Mouse (Mus musculus) mature B cell (primary cell): Measurements from ENCODE around the gene Isoc2b.
"Not testable (repeated sequence)": the region's sequence is repeated elsewhere in the genome, so short reads cannot be mapped to it uniquely, and the experiment has no call there.

Experiments used
- in situ Hi-C: fragments of 300-500 bp; cut with MboI; formaldehyde crosslinking; loops from 2 replicates; pipeline ENCODE4 v1.14.3; 2019

The Isoc2b gene

DNA sequence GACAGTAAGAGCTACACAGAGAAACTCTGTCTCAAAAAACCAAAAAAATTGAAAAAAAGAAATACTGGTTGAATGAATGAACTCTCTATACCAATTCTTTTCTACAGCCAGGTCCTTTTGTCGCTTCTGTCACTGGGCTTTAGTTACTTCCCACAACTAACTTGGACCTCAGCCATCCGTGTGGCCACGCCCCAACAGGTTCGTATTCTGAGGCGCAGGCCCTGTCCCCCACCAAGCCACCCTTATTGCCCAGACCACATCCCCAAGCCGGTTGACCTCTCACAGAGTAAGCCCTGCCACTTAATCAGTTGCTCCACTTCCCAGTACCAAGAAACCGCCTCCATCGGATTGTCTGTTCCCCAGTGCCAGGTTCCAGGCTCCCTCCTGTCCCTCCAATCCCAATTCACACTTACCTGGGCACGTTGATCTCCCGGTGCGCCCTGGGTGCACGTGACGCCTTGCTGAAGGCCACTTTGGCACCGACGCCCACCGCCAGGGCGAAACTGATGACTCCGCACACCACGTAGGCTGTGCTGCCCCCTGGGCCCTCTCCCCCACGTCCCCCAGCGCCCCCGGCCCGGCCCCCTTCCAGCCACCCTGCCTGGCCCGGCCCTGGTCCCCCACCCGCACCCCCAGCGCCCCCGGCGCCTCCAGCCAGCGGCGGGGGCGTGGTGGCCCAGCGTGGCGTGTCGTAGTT is 34.3 kb downstream of the Isoc2b start:
- in situ Hi-C loops, result no loop called here

DNA sequence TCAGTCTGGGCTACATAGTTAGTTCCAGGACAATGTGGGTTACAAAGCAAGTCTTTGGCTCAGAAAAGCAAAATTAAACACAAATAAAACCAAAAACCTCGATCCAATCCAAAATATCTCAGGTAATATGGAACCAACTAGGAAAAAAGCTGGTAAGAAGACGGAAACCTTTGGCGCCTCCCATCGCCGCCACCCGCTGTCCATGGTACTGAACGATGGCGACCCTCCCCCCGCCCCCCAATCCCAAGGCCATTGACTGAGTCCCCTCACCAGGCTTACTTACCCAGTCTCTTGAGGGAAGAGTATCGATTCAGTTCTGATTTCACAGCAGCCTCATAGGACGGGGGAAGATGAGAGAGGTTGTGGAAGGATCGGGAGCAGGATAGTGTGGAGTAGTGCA is 39.6 kb downstream of the Isoc2b start:
- in situ Hi-C loops, result no loop called here

DNA sequence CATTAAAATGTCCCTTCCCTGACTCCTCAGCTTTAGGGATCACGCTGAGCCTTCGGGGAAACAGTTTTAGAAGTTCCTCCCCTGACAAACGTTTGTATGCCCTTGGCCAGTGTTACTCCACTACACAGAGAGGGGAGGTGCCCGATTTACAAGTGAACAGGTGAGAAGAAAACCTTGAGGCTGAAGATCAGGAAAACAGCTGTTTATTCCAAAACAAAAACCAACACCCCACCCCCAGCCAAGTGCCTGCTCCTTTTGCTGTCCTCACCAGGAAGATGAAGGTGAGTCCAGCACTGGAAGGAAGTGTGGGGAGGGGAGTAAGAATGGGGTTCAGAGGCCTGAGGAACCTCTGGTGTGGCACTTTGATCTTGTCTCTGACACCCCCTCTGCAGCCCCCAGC is 44.7 kb downstream of the Isoc2b start:
- in situ Hi-C loops, result no loop called here

DNA sequence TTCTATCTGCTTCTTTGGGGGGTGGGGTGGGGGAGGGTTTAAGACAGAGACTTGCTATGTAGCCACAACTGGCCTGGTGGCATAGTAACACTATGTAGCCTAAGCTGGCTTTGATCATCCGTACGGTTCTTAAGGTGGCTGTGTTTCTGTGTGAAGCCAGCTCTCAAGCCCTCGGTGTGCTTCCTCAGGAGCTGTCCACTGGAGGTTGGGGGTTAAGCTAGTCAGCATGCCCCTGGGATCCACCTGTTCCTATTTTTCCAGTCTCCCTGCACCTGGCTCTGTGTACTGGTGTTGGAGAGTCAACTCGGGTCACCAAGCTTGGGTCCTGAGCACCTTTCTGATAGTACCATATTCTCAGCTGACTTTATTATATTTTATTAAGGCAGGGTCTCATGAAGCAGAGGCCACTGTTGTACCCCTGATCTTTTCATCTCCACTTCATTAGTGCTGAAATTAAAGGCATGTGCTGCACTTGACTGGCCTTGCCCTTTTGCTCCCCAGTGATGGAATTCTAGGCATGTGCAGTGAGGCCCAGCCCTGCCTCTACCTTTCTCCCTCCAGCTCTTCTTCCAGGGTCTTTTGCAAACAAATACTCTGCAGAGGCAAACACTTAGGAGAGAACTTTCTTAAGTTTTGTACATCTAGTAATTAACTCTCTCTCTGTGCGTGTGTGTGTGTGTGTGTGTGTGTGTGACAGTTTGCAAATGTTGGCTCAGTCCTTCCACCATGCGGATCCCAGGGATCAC is 47.7 kb downstream of the Isoc2b start:
- in situ Hi-C loops, result no loop called here

DNA sequence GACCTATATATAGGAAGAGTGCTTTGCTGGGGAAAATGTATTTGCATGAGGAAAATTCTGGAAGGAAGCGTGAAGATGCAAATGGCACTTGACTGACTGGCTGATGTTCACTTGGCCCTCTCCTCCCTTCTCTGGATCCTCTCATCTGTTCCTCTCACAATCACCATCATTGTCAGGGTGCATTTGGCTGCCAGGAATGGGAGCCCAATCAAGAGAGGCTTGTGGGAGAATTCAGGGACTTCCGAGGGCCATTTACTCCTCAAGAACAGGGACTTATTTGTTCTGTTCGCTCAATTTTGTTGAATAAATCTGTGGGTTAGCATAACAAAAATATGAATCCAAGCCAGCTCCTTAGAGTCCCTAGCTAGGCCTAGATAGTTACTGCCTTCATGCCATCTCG is 48.4 kb downstream of the Isoc2b start:
- in situ Hi-C loops, result no loop called here

DNA sequence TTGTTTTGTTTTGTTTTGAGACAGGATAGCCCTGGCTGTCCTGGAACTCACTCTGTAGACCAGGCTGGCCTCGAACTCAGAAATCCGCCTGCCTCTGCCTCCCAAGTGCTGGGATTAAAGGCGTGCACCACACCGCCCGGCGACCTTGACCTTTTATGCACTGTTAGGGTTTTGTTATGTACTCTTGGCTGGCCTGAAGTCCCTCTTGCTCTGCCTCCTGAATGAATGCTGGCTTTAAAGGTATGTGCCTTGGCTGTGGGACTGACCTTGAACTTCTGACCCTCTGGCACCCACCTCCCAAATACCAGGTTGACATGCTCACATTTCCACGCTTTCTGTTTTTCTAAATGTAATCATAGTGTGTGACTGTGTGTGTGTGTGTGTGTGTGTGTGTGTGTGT is 49.1 kb downstream of the Isoc2b start:
- in situ Hi-C loops, result not testable (repeated sequence)

DNA sequence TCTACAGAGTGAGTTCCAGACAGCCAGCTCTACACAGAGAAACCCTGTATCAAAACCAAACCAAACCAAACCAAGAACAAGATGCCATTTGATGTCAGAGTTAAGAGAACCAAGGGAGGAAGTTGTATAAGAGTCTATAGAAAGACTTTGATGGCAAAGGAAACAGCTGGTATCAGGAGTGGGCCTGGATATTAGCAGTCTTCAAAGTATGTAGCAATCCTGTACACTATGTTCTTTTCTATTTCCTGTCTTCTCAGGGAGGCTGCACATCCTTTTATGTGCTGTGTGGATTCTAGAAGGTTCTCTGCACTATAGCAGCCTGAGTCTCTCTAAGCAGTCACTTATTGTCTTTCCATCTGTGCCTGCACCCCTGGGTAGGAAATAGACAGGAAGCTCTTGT is 53.5 kb downstream of the Isoc2b start:
- in situ Hi-C loops, result no loop called here

DNA sequence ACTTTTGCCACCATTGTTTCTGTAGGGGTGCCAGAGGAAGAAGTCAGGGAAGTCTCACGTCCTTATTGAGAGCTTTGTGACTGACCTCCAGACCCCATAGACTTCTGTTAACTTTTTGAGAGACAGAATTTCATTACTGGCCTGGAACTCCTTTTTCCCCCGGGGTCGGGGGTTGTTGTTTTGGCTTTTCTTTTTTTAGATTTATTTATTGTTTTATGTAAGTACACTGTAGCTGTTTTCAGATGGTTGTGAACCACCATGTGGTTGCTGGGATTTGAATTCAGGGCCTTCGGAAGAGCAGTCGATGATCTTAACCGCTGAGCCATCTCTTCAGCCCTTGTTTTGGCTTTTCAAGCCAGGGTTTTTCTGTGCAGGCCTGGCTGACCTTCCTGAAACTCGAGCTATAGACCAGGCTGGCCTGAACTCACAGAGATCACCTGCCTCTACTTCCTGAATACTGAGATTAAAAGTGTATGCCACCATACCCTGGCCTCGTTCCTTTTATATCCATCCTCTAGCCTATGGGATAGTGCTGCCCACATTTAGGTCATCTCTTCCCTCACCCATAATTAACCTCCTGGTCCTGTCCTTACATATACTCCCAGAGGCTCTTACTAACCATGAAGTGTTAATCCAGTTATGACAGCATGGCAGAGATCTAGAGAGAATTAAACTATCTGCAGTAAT is 56.8 kb downstream of the Isoc2b start:
- in situ Hi-C loops, result no loop called here

DNA sequence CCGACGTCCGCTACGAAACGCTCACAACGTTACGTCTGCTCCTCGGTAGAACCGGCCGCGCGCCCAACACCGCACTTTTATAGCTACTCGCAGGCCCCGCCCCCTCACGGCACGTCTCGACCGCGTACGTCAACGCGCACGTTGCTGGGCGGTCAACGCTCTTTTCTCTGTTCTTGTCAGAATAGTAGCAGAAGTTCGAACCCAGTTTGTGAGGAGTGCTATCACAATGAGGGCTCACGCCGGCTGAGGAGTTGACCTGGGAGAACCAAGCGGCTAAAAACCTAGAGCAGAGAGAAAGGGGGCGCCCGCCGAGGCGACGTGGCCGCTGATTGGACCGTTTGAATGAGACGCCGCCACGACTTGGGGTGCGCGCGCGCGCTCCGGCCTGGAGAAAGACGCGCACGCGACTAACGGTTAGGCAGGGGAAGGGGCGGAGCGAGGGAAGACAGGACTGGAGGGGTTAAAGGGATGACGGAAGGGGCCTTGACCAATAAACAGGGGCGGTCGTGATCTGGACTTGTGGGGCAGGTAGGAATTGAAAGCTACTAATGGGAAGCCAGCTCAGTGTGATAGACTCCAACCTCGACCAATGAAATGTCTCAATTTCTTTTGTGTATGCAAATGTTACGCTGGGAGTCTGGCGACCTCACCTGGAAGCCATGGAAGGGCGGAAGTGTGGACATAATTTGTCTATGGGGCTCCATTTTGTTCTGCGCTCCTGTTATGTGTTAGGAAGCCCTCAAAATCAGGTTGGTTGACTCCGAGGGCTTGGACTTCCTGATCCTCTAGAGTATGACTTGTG is 57.6 kb downstream of the Isoc2b start, which contains the start of gene Ube2s:
Gene Ube2s, minus strand, starts transcription at position 288 of the 802 bp plus-strand sequence.
- in situ Hi-C loops, result no loop called here

DNA sequence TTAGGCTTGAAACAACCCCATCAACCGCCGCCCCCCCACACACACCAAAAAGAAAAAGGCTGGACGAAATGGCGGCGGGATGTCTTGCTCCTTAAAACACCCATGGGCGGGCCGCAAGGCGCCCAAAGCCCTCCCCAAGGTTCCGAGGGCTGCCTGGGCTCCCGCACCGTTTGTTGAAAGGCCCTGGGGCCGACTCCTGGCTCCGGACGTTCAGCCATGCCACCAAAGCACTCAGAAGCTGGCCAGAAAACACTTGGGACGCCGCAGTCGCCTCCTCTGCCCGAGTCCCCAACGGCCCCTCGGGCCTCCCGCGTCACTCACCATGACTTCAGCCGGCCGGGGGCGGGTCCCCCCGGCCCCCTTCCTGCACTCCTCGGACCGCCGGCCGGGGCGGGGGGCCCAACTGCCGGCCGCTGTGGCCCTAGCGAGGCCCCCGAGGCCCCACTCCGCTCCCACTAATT is 58.2 kb downstream of the Isoc2b start:
- in situ Hi-C loops, result no loop called here

DNA sequence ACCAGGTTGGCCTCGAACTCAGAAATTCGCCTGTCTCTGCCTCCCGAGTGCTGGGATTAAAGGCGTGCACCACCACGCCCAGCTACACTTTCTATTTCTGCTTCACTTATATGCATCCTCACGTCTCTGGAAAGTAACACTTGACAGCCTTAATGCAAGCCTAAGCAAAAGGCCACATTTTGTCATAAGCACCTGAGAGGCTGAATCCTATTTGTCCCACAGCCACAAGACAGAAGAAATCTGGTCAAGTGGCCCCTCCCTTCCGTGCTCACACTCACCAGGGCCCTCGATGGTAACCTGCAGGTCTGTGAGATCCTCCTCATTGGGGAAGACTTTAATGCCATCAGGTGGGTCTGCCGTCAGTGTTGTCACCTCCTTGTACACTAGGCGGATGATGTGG is 58.9 kb downstream of the Isoc2b start:
- in situ Hi-C loops, result not testable (repeated sequence)

DNA sequence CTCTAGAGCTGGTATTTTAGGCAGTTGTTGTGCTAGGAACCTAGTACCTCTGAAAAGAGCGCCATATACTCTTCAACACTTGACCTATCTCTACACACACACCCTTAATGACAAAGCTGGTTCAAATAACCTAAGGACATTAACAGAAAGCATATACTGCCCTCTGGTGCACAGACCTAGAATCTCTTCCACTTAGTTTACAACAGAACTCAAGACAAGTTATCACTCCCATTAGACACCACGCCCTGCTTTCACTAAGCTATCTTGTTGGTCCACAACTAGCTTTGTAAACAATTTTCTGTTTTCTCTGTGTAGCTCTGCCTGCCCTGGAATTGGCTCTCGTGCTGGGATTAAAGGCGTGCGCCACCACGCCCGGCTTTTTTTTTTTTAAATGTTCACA is 63.3 kb downstream of the Isoc2b start:
- in situ Hi-C loops, result no loop called here

DNA sequence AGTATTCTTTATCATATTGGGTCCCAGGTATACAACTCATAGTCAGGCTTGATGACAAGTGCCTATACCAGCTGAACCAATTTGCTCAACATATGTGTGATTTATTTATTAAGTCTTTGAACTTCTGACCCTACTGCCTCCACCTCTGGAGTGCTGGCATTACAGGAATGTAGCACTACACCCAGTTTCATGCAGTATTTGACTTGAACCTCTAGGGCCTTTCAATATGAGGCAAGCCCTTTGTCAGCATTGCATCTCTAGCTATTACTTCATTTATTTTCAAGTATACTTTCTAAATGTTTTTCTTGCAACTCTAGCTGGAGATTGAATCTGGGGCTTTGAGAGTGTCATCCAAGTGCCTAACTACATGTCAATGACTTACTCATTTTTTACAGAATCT is 67.8 kb downstream of the Isoc2b start:
- in situ Hi-C loops, result no loop called here

DNA sequence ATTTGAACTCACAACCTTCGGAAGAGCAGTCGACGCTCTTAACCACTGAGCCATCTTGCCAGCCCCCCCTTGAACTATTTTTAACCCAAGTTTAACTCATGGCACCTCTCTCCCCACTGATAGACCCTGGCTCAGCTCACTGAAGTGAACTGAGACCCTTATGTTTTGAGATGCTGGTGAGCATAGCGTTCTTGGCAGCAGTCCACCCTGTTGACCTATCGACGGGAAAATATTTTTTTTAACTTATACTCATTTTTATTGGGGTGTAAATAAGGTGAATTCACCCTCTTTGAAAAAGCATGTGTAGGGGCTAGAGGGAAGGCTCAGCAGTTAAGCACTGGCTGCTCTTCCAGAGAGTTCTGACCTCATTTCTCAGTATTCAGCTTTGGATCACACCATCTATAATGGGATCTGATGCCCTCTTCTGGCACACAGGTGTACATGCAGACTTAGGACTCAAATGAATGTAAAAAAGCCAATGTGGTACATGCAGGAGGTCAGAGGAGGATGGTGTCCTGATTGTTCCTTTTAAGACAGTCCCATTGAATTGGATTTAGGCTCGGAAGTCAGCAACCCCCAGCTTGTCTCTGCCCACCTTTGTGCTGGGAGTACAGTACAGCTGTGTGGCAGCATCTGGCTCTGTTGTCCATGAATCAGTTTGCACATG is 74.2 kb downstream of the Isoc2b start:
- in situ Hi-C loops, result loop anchor here (10.0 kb wide), 1 partner anchor 171 kb away; no protein-coding TSS in a partner anchor
